Mouse (Mus musculus) heart, adult 2 months (tissue): ENCODE results near the gene Cmc1. TPM values are rescaled to one million over a fixed set of nuclear protein-coding genes. Genes with fewer than 3 reads are reported as not detected.

Source experiments
- DNase-seq, 2 experiments: peaks; one replicate each; pipeline ENCODE4 v3.0.0; 2021
- H3K27ac ChIP-seq: fragments of 200-600 bp; 2 replicates; pipeline ENCODE4 v1.8.1; 2022
- H3K27me3 ChIP-seq: fragments of 200-500 bp; 2 replicates; pipeline ENCODE4 v1.6.1; 2012; ENCODE audit warnings: mild to moderate bottlenecking, low read length, inconsistent platforms, mixed read lengths; ENCODE audit not compliant: control insufficient read depth, insufficient read depth
- H3K36me3 ChIP-seq: fragments of 200-500 bp; 2 replicates; pipeline ENCODE4 v1.6.1; 2012; ENCODE audit warnings: low read length, inconsistent platforms; ENCODE audit not compliant: control insufficient read depth, insufficient read depth
- H3K4me1 ChIP-seq: fragments of 200-500 bp; 2 replicates; pipeline ENCODE4 v1.6.1; 2011; ENCODE audit warnings: low read length; ENCODE audit not compliant: control insufficient read depth, insufficient read depth
- H3K4me3 ChIP-seq: fragments of 200-600 bp; 2 replicates; pipeline ENCODE4 v1.8.1; 2022
- H3K79me2 ChIP-seq: fragments of 200-500 bp; replicated peaks from 2 replicates; pipeline ENCODE4 v1.6.1; 2012; ENCODE audit warnings: mild to moderate bottlenecking, inconsistent platforms, low read length, moderate library complexity, mixed read lengths; ENCODE audit not compliant: control insufficient read depth, insufficient read depth
- H3K9ac ChIP-seq: fragments of 200-500 bp; 2 replicates; pipeline ENCODE4 v1.6.1; 2012; ENCODE audit warnings: low read depth, mild to moderate bottlenecking, control low read depth, inconsistent platforms, low read length, mixed read lengths
- CTCF ChIP-seq: fragments of 200-600 bp; IDR thresholded peaks from 2 replicates; pipeline ENCODE4 v1.8.1; 2022; ENCODE audit warnings: antibody characterized with exemption, mild to moderate bottlenecking, moderate library complexity
- EP300 ChIP-seq: fragments of 200-500 bp; IDR thresholded peaks from 2 replicates; pipeline ENCODE4 v1.6.1; 2011; ENCODE audit warnings: low read depth, low read length, control low read depth; ENCODE audit not compliant: insufficient read depth
- POLR2A ChIP-seq: fragments of 200-500 bp; IDR thresholded peaks from 2 replicates; pipeline ENCODE4 v1.6.1; 2011; ENCODE audit warnings: mild to moderate bottlenecking, low read depth, low read length, control low read depth; ENCODE audit not compliant: insufficient read depth
- WGBS: fragments of 180-500 bp; shearing (Covaris S2); methylation state at CpG from one replicate; pipeline ENCODE4 v1.1.7; 2018; 5-methylcytosine and 5-hydroxymethylcytosine counted together
- intact Hi-C: fragments of 180-260 bp; cut with DNase I; formaldehyde crosslinking; loops from one replicate; pipeline ENCODE4 v1.15.1; 2025
- polyA plus RNA-seq: library from polyadenylated mRNA; depleted of rRNA; stranded (reverse); fragments of >200 nt; gene quantifications from 2 replicates; pipeline ENCODE4 v1.2.3, GENCODE M21; 2012; rRNA removed
- total RNA-seq, 2 experiments: library from RNA; stranded (reverse); gene quantifications; 2 replicates each; pipeline ENCODE4 v1.2.3; 2021

The Cmc1 gene
- total and polyA plus RNA-seq, 3 experiments, result 4.6 to 30.4 (median 23.6) TPM

- no peaks in the 10 kb centered on the region for H3K27me3 ChIP-seq
- WGBS, result under 1% methylated on average over 87 of the region's 87 CpGs
- peak; percentile 99 for DNase-seq
- TF ChIP-seq POLR2A, result peak; percentile 68
- peak; percentile 90 for TF ChIP-seq CTCF
- TF ChIP-seq EP300, result 0 out of 2 replicates have a peak, but pooled peaks have one; percentile 35
- intact Hi-C loops, result loop anchor here (2.0 kb wide), 1 partner anchor 108 kb away; no protein-coding TSS in a partner anchor
- peak within 1 kb of the TSS; percentile 89 for H3K9ac ChIP-seq
- peak within 1 kb of the TSS; percentile 100 for H3K27ac ChIP-seq
- peaks cover 19% of the 10 kb centered on the region for H3K36me3 ChIP-seq
- peaks cover 7% of the 10 kb centered on the region for H3K4me1 ChIP-seq
- peaks cover 3% of the 10 kb centered on the region; the same call in 1 of the 2 replicates for H3K79me2 ChIP-seq
- peak within 1 kb of the TSS; percentile 92 for H3K4me3 ChIP-seq
Measured at GRCm38 (mm10) chr9:118040218-118041021, 109.6 kb downstream of the Cmc1 start, which contains the start of gene Azi2. Gene Azi2 (plus strand): TSS chr9:118040499.

- intact Hi-C loops, result loop anchor here (5.0 to 10.0 kb wide), 2 partner anchors 130 to 1608 kb away; no protein-coding TSS in a partner anchor
- Histone ChIP-seq H3K27me3 (no peaks in the 10 kb centered on the region), H3K9ac (no peak overlapping the region), H3K4me1 (no peaks in the 10 kb centered on the region), H3K79me2 (no peaks in the 10 kb centered on the region), H3K27ac (no peak overlapping the region), H3K36me3 (no peaks in the 10 kb centered on the region), H3K4me3 (no peak overlapping the region)
- WGBS, result 80% methylated on average over 3 of the region's 3 CpGs
- no peak for DNase-seq
- TF ChIP-seq EP300, result no peak
- no peak for TF ChIP-seq CTCF
- TF ChIP-seq POLR2A, result no peak
Measured at GRCm38 (mm10) chr9:118034990-118035389, 115.0 kb downstream of the Cmc1 start.

- 22% methylated on average over 2 of the region's 2 CpGs for WGBS
- intact Hi-C loops, result loop anchor here (10.0 kb wide), 1 partner anchor 127 kb away; no protein-coding TSS in a partner anchor
- no peak for DNase-seq
- H3K9ac ChIP-seq, result no peak overlapping the region
- H3K36me3 ChIP-seq, result no peaks in the 10 kb centered on the region
- H3K27me3 ChIP-seq, result no peaks in the 10 kb centered on the region
- no peak for TF ChIP-seq POLR2A
- TF ChIP-seq CTCF, result no peak
- TF ChIP-seq EP300, result no peak
- no peak overlapping the region for H3K4me3 ChIP-seq
- H3K79me2 ChIP-seq, result no peaks in the 10 kb centered on the region
- H3K4me1 ChIP-seq, result no peaks in the 10 kb centered on the region
- H3K27ac ChIP-seq, result no peak overlapping the region
Measured at GRCm38 (mm10) chr9:118031694-118032093, 118.3 kb downstream of the Cmc1 start.

- H3K36me3 ChIP-seq, result no peaks in the 10 kb centered on the region
Measured at GRCm38 (mm10) chr9:118030252-118030651, 119.7 kb downstream of the Cmc1 start.

GRCm38 (mm10) chr9:118029490-118029889 lies 120.5 kb downstream of the Cmc1 start:
- no peak for TF ChIP-seq POLR2A
- no peak for TF ChIP-seq CTCF
- TF ChIP-seq EP300, result no peak
- no peak overlapping the region for H3K27ac ChIP-seq
- no peaks in the 10 kb centered on the region for H3K36me3 ChIP-seq
- H3K4me3 ChIP-seq, result no peak overlapping the region
- DNase-seq, result no peak
- H3K4me1 ChIP-seq, result no peaks in the 10 kb centered on the region
- H3K27me3 ChIP-seq, result no peaks in the 10 kb centered on the region
- WGBS, result 44% methylated on average over 4 of the region's 4 CpGs
- H3K9ac ChIP-seq, result no peak overlapping the region
- H3K79me2 ChIP-seq, result no peaks in the 10 kb centered on the region
- intact Hi-C loops, result no loop called here

More at GRCm38 (mm10) chr9:118030252-118030651, 119.7 kb downstream of the Cmc1 start:
- no peaks in the 10 kb centered on the region for H3K4me1 ChIP-seq
- intact Hi-C loops, result loop anchor here (10.0 kb wide), 1 partner anchor 125 kb away; no protein-coding TSS in a partner anchor
- no peak overlapping the region for H3K9ac ChIP-seq
- DNase-seq, result no peak
- no peak overlapping the region for H3K27ac ChIP-seq
- 43% methylated on average over 1 of the region's 1 CpGs for WGBS
- no peak overlapping the region for H3K4me3 ChIP-seq
- H3K27me3 ChIP-seq, result no peaks in the 10 kb centered on the region
- H3K79me2 ChIP-seq, result no peaks in the 10 kb centered on the region
- no peak for TF ChIP-seq EP300
- no peak for TF ChIP-seq CTCF
- TF ChIP-seq POLR2A, result no peak

GRCm38 (mm10) chr9:118024966-118025365 lies 125.0 kb downstream of the Cmc1 start:
- intact Hi-C loops, result no loop called here
- no peaks in the 10 kb centered on the region for H3K4me1 ChIP-seq
- H3K9ac ChIP-seq, result no peak overlapping the region
- WGBS, result 63% methylated on average over 2 of the region's 2 CpGs
- no peak overlapping the region for H3K4me3 ChIP-seq
- H3K27me3 ChIP-seq, result no peaks in the 10 kb centered on the region
- H3K27ac ChIP-seq, result no peak overlapping the region
- TF ChIP-seq CTCF (no peak), EP300 (no peak)
- H3K79me2 ChIP-seq, result no peaks in the 10 kb centered on the region
- no peak for DNase-seq
- H3K36me3 ChIP-seq, result no peaks in the 10 kb centered on the region

Other genes starting within 250 kb of the Cmc1 start
- 10 to 100 TPM; 62.2 to 73.7 TPM for gene Azi2, start 109.7 kb downstream of the Cmc1 start, total RNA-seq
- gene Azi2, start 109.7 kb downstream of the Cmc1 start, polyA plus RNA-seq, result 22.7 and 40.9 TPM in 2 replicates